Mouse (Mus musculus) stomach, embryonic 14.5 days (tissue): Measurements from ENCODE around the gene Phactr3. TPM values are rescaled to one million over a fixed set of nuclear protein-coding genes. Genes with fewer than 3 reads are reported as not detected.
"Not testable (repeated sequence)": the region's sequence is repeated elsewhere in the genome, so short reads cannot be mapped to it uniquely, and the experiment has no call there.

ENCODE experiments used
- ATAC-seq: fragments of 200-750 bp; cut with Nextera tagmentation; 2 replicates; pipeline ENCODE4 v1.8.0; 2017; ENCODE audit warnings: low read depth, moderate TSS enrichment; ENCODE audit not compliant: insufficient number of reproducible peaks, insufficient read depth, low FRiP score
- H3K27ac ChIP-seq: fragments of 300-500 bp; sonication (generic); 2 replicates; pipeline ENCODE4 v1.5.1; 2014; ENCODE audit warnings: mild to moderate bottlenecking, low read length, moderate library complexity, mixed read lengths
- H3K27me3 ChIP-seq: fragments of 300-500 bp; sonication (generic); 2 replicates; pipeline ENCODE4 v1.6.1; 2014; ENCODE audit warnings: low read length, control low read depth, mixed read lengths; ENCODE audit not compliant: control insufficient read depth, insufficient read depth
- H3K36me3 ChIP-seq: fragments of 300-500 bp; sonication (generic); 2 replicates; pipeline ENCODE4 v1.6.1; 2014; ENCODE audit warnings: mild to moderate bottlenecking, control low read depth, low read length, moderate library complexity, mixed read lengths; ENCODE audit not compliant: control insufficient read depth, insufficient read depth
- H3K4me1 ChIP-seq: fragments of 300-500 bp; sonication (generic); 2 replicates; pipeline ENCODE4 v1.6.1; 2014; ENCODE audit warnings: low read length, control low read depth, mixed read lengths; ENCODE audit not compliant: control insufficient read depth, insufficient read depth
- H3K4me2 ChIP-seq: fragments of 300-500 bp; sonication (generic); replicated peaks from 2 replicates; pipeline ENCODE4 v1.6.1; 2014; ENCODE audit warnings: low read depth, low read length, control low read depth
- H3K4me3 ChIP-seq: fragments of 300-500 bp; sonication (generic); 2 replicates; pipeline ENCODE4 v1.5.1; 2014; ENCODE audit warnings: low read depth, low read length, control low read depth
- H3K9ac ChIP-seq: fragments of 300-500 bp; sonication (generic); replicated peaks from 2 replicates; pipeline ENCODE4 v1.6.1; 2014; ENCODE audit warnings: low read depth, mild to moderate bottlenecking, control low read depth, low read length, moderate library complexity, mixed read lengths
- H3K9me3 ChIP-seq: fragments of 300-500 bp; sonication (generic); 2 replicates; pipeline ENCODE4 v1.6.1; 2016; ENCODE audit warnings: low read depth, low read length, control low read depth; ENCODE audit not compliant: control insufficient read depth
- WGBS: fragments of 180-500 bp; shearing (Covaris S2); extraction: QIAGEN DNeasy Blood & Tissue Kit; methylation state at CpG from one replicate; pipeline ENCODE4 v1.1.7; 2014; 5-methylcytosine and 5-hydroxymethylcytosine counted together
- polyA plus RNA-seq: library from polyadenylated mRNA; unstranded; fragments of >200 nt; fragmentation: Nextera tagmentation; extraction: Ambion mirVana; gene quantifications from 2 replicates; pipeline ENCODE4 v1.2.1, GENCODE M21; 2014

Gene Phactr3
- polyA plus RNA-seq, result 3.5 and 4.6 TPM in 2 replicates

- peak; percentile 40; the same call in 1 of the 2 replicates for ATAC-seq
- H3K36me3 ChIP-seq, result no peaks in the 10 kb centered on the region
- H3K4me2 ChIP-seq, result peak within 1 kb of the TSS; percentile 94
- H3K9ac ChIP-seq, result 0 out of 2 replicates have a peak within 1 kb of the TSS, but pooled peaks have one; percentile 25
- peak within 1 kb of the TSS; percentile 39 for H3K4me3 ChIP-seq
- WGBS, result 2% methylated on average over 45 of the region's 45 CpGs
- H3K4me1 ChIP-seq, result no peaks in the 10 kb centered on the region
- H3K27me3 ChIP-seq, result peaks cover 3% of the 10 kb centered on the region; the same call in 1 of the 2 replicates
- H3K9me3 ChIP-seq, result no peaks in the 10 kb centered on the region
- no peak within 1 kb of the TSS for H3K27ac ChIP-seq
Observed at GRCm38 (mm10) chr2:178118801-178119560, at the start of gene Phactr3. TSS of gene Phactr3 (plus strand) at chr2:178118975.

- not testable (repeated sequence) for H3K9ac ChIP-seq, H3K36me3 ChIP-seq, H3K4me1 ChIP-seq, ATAC-seq, H3K27me3 ChIP-seq, H3K9me3 ChIP-seq, H3K27ac ChIP-seq
- Histone ChIP-seq H3K4me3 (peak within 1 kb of the TSS; percentile 31), H3K4me2 (peak within 1 kb of the TSS; percentile 26; the same call in 1 of the 2 replicates)
- WGBS, result 0% methylated on average over 3 of the region's 14 CpGs
Observed at GRCm38 (mm10) chr2:178078166-178078717, 40.5 kb upstream of the Phactr3 start, which contains the start of gene Zfp931. TSS of gene Zfp931 (minus strand) at chr2:178078476.

GRCm38 (mm10) chr2:178089586-178089985 lies 29.2 kb upstream of the Phactr3 start:
- H3K27me3 ChIP-seq, result no peaks in the 10 kb centered on the region
- no peaks in the 10 kb centered on the region for H3K4me1 ChIP-seq
- no peaks in the 10 kb centered on the region for H3K36me3 ChIP-seq
- H3K9me3 ChIP-seq, result no peaks in the 10 kb centered on the region
- H3K4me3 ChIP-seq, result no peak overlapping the region
- no peak overlapping the region for H3K27ac ChIP-seq
- ATAC-seq, result no peak
- no peak overlapping the region for H3K4me2 ChIP-seq
- no peak overlapping the region for H3K9ac ChIP-seq

- no peaks in the 10 kb centered on the region for H3K36me3 ChIP-seq
- H3K4me3 ChIP-seq, result no peak overlapping the region
- no peaks in the 10 kb centered on the region for H3K9me3 ChIP-seq
- no peak overlapping the region for H3K27ac ChIP-seq
- no peaks in the 10 kb centered on the region for H3K27me3 ChIP-seq
- H3K4me2 ChIP-seq, result no peak overlapping the region
- no peak overlapping the region for H3K9ac ChIP-seq
- H3K4me1 ChIP-seq, result no peaks in the 10 kb centered on the region
- no peak for ATAC-seq
- 4% methylated on average over 2 of the region's 2 CpGs for WGBS
Observed at GRCm38 (mm10) chr2:178098021-178098420, 20.8 kb upstream of the Phactr3 start.

GRCm38 (mm10) chr2:178101957-178102356 lies 16.8 kb upstream of the Phactr3 start:
- 14% methylated on average over 7 of the region's 7 CpGs for WGBS
- Histone ChIP-seq H3K36me3 (no peaks in the 10 kb centered on the region), H3K27ac (no peak overlapping the region), H3K4me2 (no peak overlapping the region), H3K4me3 (no peak overlapping the region), H3K9ac (no peak overlapping the region), H3K27me3 (no peaks in the 10 kb centered on the region), H3K4me1 (no peaks in the 10 kb centered on the region), H3K9me3 (no peaks in the 10 kb centered on the region)
- peak; percentile 59; the same call in 1 of the 2 replicates for ATAC-seq

GRCm38 (mm10) chr2:178117946-178118345 lies 829 bp upstream of the Phactr3 start:
- Histone ChIP-seq H3K4me1 (no peaks in the 10 kb centered on the region), H3K27ac (no peak overlapping the region), H3K4me3 (no peak overlapping the region), H3K27me3 (peaks cover 3% of the 10 kb centered on the region; the same call in 1 of the 2 replicates), H3K36me3 (no peaks in the 10 kb centered on the region), H3K9me3 (no peaks in the 10 kb centered on the region), H3K9ac (no peak overlapping the region), H3K4me2 (no peak overlapping the region)
- WGBS, result 23% methylated on average over 12 of the region's 12 CpGs
- ATAC-seq, result no peak

- Histone ChIP-seq H3K9me3 (no peaks in the 10 kb centered on the region), H3K27me3 (peaks cover 3% of the 10 kb centered on the region; the same call in 1 of the 2 replicates), H3K4me3 (peak overlapping the region; percentile 39; the same call in 1 of the 2 replicates), H3K27ac (no peak overlapping the region), H3K4me2 (peak overlapping the region; percentile 94), H3K9ac (no peak overlapping the region), H3K4me1 (no peaks in the 10 kb centered on the region), H3K36me3 (no peaks in the 10 kb centered on the region)
- WGBS, result 21% methylated on average over 19 of the region's 19 CpGs
- ATAC-seq, result peak; percentile 16; the same call in 1 of the 2 replicates
Observed at GRCm38 (mm10) chr2:178119561-178120355, 983 bp downstream of the Phactr3 start.

GRCm38 (mm10) chr2:178120356-178120645 lies 1.5 kb downstream of the Phactr3 start:
- no peak for ATAC-seq
- H3K4me3 ChIP-seq, result no peak overlapping the region
- H3K27me3 ChIP-seq, result peaks cover 3% of the 10 kb centered on the region; the same call in 1 of the 2 replicates
- H3K27ac ChIP-seq, result no peak overlapping the region
- H3K4me2 ChIP-seq, result no peak overlapping the region
- H3K9ac ChIP-seq, result no peak overlapping the region
- H3K36me3 ChIP-seq, result no peaks in the 10 kb centered on the region
- no peaks in the 10 kb centered on the region for H3K4me1 ChIP-seq
- H3K9me3 ChIP-seq, result no peaks in the 10 kb centered on the region
